Mouse (Mus musculus) hindlimb bud, embryonic 11.5 days (tissue): Measurements from ENCODE around the gene Dcaf11.

Source experiments
- DNase-seq: peaks from one replicate; pipeline ENCODE4 v3.0.0-alpha.2; 2012; ENCODE audit warnings: low read depth, low spot score; ENCODE audit errors: extremely low spot score

Dcaf11 gene

DNA sequence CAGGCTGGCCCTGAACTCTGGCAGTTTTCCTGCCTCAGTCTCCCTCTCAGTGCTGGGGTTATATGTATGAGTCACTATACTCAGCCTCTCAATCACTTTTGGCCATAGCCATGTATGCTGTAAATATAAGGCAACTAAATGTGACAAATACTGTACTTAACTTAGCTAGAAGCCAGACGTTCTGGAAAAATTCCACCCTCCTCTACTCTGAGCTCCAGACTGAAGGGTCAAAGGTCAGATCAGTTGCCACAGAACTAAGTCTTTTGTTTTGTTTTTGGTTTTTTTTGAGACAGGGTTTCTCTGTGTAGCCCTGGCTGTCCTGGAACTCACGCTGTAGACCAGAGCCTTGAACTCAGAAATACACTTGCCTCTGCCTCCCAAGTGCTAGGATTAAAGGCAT lies 56.1 kb downstream of the Dcaf11 start:
- no peak for DNase-seq

DNA sequence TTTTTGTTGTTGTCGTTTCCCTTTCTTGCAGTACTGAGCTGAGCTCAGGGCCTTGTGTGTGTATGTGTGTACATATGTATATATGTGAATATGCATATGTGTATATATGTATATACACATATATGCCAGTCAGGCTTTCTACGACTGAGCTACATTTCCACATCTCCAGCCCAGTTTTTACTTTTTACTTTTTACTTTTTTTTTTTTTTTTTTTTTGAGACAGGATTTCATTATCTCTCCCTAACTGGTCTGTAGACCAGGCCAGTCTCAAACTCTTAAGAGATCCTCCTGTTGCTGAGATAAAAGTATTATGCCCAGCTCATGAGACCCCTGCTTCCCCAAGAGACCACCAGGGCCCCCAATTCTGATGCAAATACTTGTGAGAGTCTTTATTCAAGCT lies 57.0 kb downstream of the Dcaf11 start:
- DNase-seq: no peak

DNA sequence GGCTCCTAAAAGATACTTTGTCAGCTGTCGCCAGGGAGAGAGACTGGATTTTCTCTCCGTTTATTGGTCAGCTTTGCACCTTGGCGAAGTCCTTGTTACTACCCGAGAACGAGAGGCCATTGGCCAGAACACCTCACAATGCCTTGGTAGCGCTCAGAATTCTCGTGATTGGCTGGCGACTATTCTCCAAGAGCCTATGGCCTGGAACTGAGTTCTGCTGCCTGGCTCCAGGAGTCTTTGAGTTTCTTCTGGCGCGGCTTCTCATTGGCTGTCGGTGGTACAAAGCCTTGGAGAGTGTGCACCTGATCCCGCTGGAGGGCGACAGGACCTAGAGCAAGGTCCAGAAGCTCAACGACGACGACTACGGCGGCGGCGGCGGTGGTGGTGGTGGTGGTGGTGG lies 58.0 kb downstream of the Dcaf11 start, which contains the start of gene Rec8:
Gene Rec8 (plus strand): TSS at position 216 of the 400 bp plus-strand sequence.
- DNase-seq: no peak

DNA sequence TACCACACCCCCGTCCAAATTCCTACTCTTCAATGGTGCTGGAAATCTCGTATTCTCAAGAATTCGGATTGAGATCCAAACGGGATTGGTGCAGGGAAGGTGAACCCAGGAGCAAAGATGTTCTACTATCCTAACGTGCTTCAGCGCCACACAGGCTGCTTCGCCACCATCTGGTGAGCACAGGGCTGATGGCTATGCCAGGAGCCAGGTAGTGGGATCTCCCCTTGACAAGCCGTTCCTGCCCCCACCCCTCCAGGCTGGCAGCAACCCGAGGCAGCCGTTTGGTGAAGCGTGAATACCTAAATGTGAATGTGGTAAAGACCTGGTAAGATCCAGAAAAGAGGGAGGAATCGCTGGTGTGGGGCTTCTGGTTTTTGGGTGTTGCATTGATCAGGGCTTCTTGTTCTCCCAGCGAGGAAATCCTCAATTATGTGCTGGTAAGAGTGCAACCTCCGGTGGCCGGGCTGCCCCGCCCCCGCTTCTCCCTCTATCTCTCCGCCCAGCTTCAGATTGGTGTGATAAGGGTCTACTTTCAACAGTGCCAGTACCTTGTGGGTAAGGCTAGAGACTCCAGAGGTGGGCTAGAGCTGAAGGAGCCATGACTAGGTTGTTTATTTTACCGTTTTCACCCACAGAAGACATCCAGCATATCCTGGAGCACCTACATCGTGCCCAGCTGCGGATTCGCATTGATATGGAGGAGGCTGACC lies 58.8 kb downstream of the Dcaf11 start:
- DNase-seq: no peak
